Mouse (Mus musculus): ENCODE data around the gene Lcmt1. TPM values are rescaled to one million over a fixed set of nuclear protein-coding genes. Genes with fewer than 3 reads are reported as not detected.

Gene Lcmt1
- polyA plus RNA-seq, 1 experiment from 2014 or later, result 60.6 TPM

- H3K4me1 ChIP-seq (replicated peaks; ENCODE audit: control insufficient read depth, insufficient read depth, low read length), result no peaks in the 10 kb centered on the region
- H3K27me3 ChIP-seq (ENCODE audit: control insufficient read depth, insufficient read depth, low read length), result no peaks in the 10 kb centered on the region
- ATAC-seq (replicated peaks; ENCODE audit: low FRiP score) (no peak), DNase-seq (ENCODE audit: low spot score) (no peak)
- H3K9ac ChIP-seq (ENCODE audit: low read length), result no peak overlapping the region
- no peak overlapping the region for H3K27ac ChIP-seq (ENCODE audit: low read depth, low read length)
- H3K36me3 ChIP-seq (ENCODE audit: control insufficient read depth, insufficient read depth, low read length), result no peaks in the 10 kb centered on the region
- WGBS, result 71% methylated on average over 4 of the region's 4 CpGs
- H3K4me3 ChIP-seq (ENCODE audit: low read depth, low read length), result no peak overlapping the region
- no peaks in the 10 kb centered on the region for H3K9me3 ChIP-seq (ENCODE audit: control insufficient read depth, low read length)
- no peak overlapping the region for H3K4me2 ChIP-seq (ENCODE audit: low read depth, low read length, severe bottlenecking)
Measured at GRCm38 (mm10) chr7:123461316-123461715, 91.7 kb downstream of the Lcmt1 start.

- Histone ChIP-seq H3K27ac (ENCODE audit: low read depth, low read length) (no peak within 1 kb of the TSS), H3K36me3 (ENCODE audit: control insufficient read depth, insufficient read depth, low read length) (no peaks in the 10 kb centered on the region), H3K4me1 (replicated peaks; ENCODE audit: control insufficient read depth, insufficient read depth, low read length) (no peaks in the 10 kb centered on the region), H3K4me2 (ENCODE audit: low read depth, low read length, severe bottlenecking) (no peak within 1 kb of the TSS), H3K27me3 (ENCODE audit: control insufficient read depth, insufficient read depth, low read length) (no peaks in the 10 kb centered on the region), H3K9ac (ENCODE audit: low read length) (no peak within 1 kb of the TSS), H3K4me3 (ENCODE audit: low read depth, low read length) (no peak within 1 kb of the TSS), H3K9me3 (ENCODE audit: control insufficient read depth, low read length) (no peaks in the 10 kb centered on the region)
- DNase-seq (ENCODE audit: low spot score), result no peak
- no peak; the same call in 1 of the 2 replicates for ATAC-seq (replicated peaks; ENCODE audit: low FRiP score)
- whole genome bisulfite sequencing, result 83% methylated on average over 9 of the region's 9 CpGs
Measured at GRCm38 (mm10) chr7:123462070-123462501, 92.5 kb downstream of the Lcmt1 start, which contains the start of gene Aqp8. Gene Aqp8 (plus strand): TSS chr7:123462291.

- Histone ChIP-seq H3K9me3 (ENCODE audit: control insufficient read depth, low read length) (no peaks in the 10 kb centered on the region), H3K27me3 (ENCODE audit: control insufficient read depth, insufficient read depth, low read length) (no peaks in the 10 kb centered on the region), H3K4me1 (replicated peaks; ENCODE audit: control insufficient read depth, insufficient read depth, low read length) (no peaks in the 10 kb centered on the region), H3K4me3 (ENCODE audit: low read depth, low read length) (no peak overlapping the region), H3K9ac (ENCODE audit: low read length) (no peak overlapping the region), H3K27ac (ENCODE audit: low read depth, low read length) (no peak overlapping the region), H3K4me2 (ENCODE audit: low read depth, low read length, severe bottlenecking) (no peak overlapping the region), H3K36me3 (ENCODE audit: control insufficient read depth, insufficient read depth, low read length) (no peaks in the 10 kb centered on the region)
- ATAC-seq (replicated peaks; ENCODE audit: low FRiP score) (no peak), DNase-seq (ENCODE audit: low spot score) (no peak)
- WGBS, result 87% methylated on average over 4 of the region's 4 CpGs
Measured at GRCm38 (mm10) chr7:123463569-123463968, 94.0 kb downstream of the Lcmt1 start.

GRCm38 (mm10) chr7:123465692-123466387 lies 96.3 kb downstream of the Lcmt1 start:
- H3K4me1 ChIP-seq (replicated peaks; ENCODE audit: control insufficient read depth, insufficient read depth, low read length), result no peaks in the 10 kb centered on the region
- DNase-seq (ENCODE audit: low spot score) (peak; percentile 84), ATAC-seq (replicated peaks; ENCODE audit: low FRiP score) (peak; percentile 53; the same call in 1 of the 2 replicates)
- no peaks in the 10 kb centered on the region for H3K27me3 ChIP-seq (ENCODE audit: control insufficient read depth, insufficient read depth, low read length)
- WGBS, result 41% methylated on average over 6 of the region's 6 CpGs
- no peak overlapping the region for H3K4me2 ChIP-seq (ENCODE audit: low read depth, low read length, severe bottlenecking)
- H3K4me3 ChIP-seq (ENCODE audit: low read depth, low read length), result no peak overlapping the region
- no peak overlapping the region for H3K9ac ChIP-seq (ENCODE audit: low read length)
- no peak overlapping the region for H3K27ac ChIP-seq (ENCODE audit: low read depth, low read length)
- no peaks in the 10 kb centered on the region for H3K36me3 ChIP-seq (ENCODE audit: control insufficient read depth, insufficient read depth, low read length)
- no peaks in the 10 kb centered on the region for H3K9me3 ChIP-seq (ENCODE audit: control insufficient read depth, low read length)

- ATAC-seq (replicated peaks; ENCODE audit: low FRiP score), result no peak
- no peak for DNase-seq (ENCODE audit: low spot score)
- no peak overlapping the region for H3K27ac ChIP-seq (ENCODE audit: low read depth, low read length)
- H3K4me3 ChIP-seq (ENCODE audit: low read depth, low read length), result no peak overlapping the region
- no peaks in the 10 kb centered on the region for H3K9me3 ChIP-seq (ENCODE audit: control insufficient read depth, low read length)
- no peak overlapping the region for H3K9ac ChIP-seq (ENCODE audit: low read length)
- no peaks in the 10 kb centered on the region for H3K36me3 ChIP-seq (ENCODE audit: control insufficient read depth, insufficient read depth, low read length)
- H3K4me1 ChIP-seq (replicated peaks; ENCODE audit: control insufficient read depth, insufficient read depth, low read length), result no peaks in the 10 kb centered on the region
- no peak overlapping the region for H3K4me2 ChIP-seq (ENCODE audit: low read depth, low read length, severe bottlenecking)
- 93% methylated on average over 1 of the region's 1 CpGs for WGBS
- no peaks in the 10 kb centered on the region for H3K27me3 ChIP-seq (ENCODE audit: control insufficient read depth, insufficient read depth, low read length)
Measured at GRCm38 (mm10) chr7:123467961-123468360, 98.4 kb downstream of the Lcmt1 start.

Other genes starting within 250 kb of the Lcmt1 start
- gene Tnrc6a, start 245.9 kb upstream of the Lcmt1 start, polyA plus RNA-seq (2014; fragmentation: Nextera tagmentation; extraction: Ambion mirVana), result 51.3 and 53.9 TPM in 2 replicates
- gene Slc5a11, start 155.0 kb upstream of the Lcmt1 start, polyA plus RNA-seq (2014; fragmentation: Nextera tagmentation; extraction: Ambion mirVana), result not detected in 2 replicates
- 32.4 and 35.6 TPM in 2 replicates for gene Arhgap17, start 131 bp downstream of the Lcmt1 start, polyA plus RNA-seq (2014; fragmentation: Nextera tagmentation; extraction: Ambion mirVana)
- 1.1 TPM in 2 replicates for gene Aqp8, start 92.5 kb downstream of the Lcmt1 start, polyA plus RNA-seq (2014; fragmentation: Nextera tagmentation; extraction: Ambion mirVana)
- 7.6 and 9.4 TPM in 2 replicates for gene Zkscan2, start 130.7 kb downstream of the Lcmt1 start, polyA plus RNA-seq (2014; fragmentation: Nextera tagmentation; extraction: Ambion mirVana)

Data from forebrain, embryonic 11.5 days (tissue).